Mouse (Mus musculus): Measurements from ENCODE around the gene Palm2. TPM values are rescaled to one million over a fixed set of nuclear protein-coding genes. Genes with fewer than 3 reads are reported as not detected.

Gene Palm2
- polyA plus RNA-seq, 1 experiment, result not detected

GRCm38 (mm10) chr4:57682944-57683343, 248.9 kb downstream of the Palm2 start:
- no peak for TF ChIP-seq POLR2A (IDR thresholded peaks at IDR 0.05; ENCODE audit: insufficient read depth, low read depth, low read length)
- TF ChIP-seq CTCF (IDR thresholded peaks at IDR 0.05; ENCODE audit: insufficient read depth, low read depth, low read length), result no peak
- Histone ChIP-seq H3K4me3 (ENCODE audit: insufficient read depth, low read depth, low read length) (no peak overlapping the region), H3K4me1 (ENCODE audit: control insufficient read depth, insufficient read depth, low read length) (peaks cover 9% of the 10 kb centered on the region; the same call in 1 of the 2 replicates), H3K27ac (ENCODE audit: insufficient read depth, low read depth, low read length) (no peak overlapping the region)
- 81% methylated on average over 11 of the region's 11 CpGs for WGBS

- no peak overlapping the region for H3K4me3 ChIP-seq (ENCODE audit: insufficient read depth, low read depth, low read length)
- peaks cover 5% of the 10 kb centered on the region; the same call in 1 of the 2 replicates for H3K4me1 ChIP-seq (ENCODE audit: control insufficient read depth, insufficient read depth, low read length)
- TF ChIP-seq POLR2A (IDR thresholded peaks at IDR 0.05; ENCODE audit: insufficient read depth, low read depth, low read length) (no peak), CTCF (IDR thresholded peaks at IDR 0.05; ENCODE audit: insufficient read depth, low read depth, low read length) (no peak)
- no peak overlapping the region for H3K27ac ChIP-seq (ENCODE audit: insufficient read depth, low read depth, low read length)
- 70% methylated on average over 12 of the region's 12 CpGs for WGBS
Measured at GRCm38 (mm10) chr4:57684676-57685215, 250.7 kb downstream of the Palm2 start.

- Histone ChIP-seq H3K4me3 (ENCODE audit: insufficient read depth, low read depth, low read length) (no peak overlapping the region), H3K4me1 (ENCODE audit: control insufficient read depth, insufficient read depth, low read length) (peaks cover 5% of the 10 kb centered on the region; the same call in 1 of the 2 replicates), H3K27ac (ENCODE audit: insufficient read depth, low read depth, low read length) (no peak overlapping the region)
- WGBS, result 82% methylated on average over 3 of the region's 3 CpGs
- TF ChIP-seq POLR2A (IDR thresholded peaks at IDR 0.05; ENCODE audit: insufficient read depth, low read depth, low read length), result no peak
- TF ChIP-seq CTCF (IDR thresholded peaks at IDR 0.05; ENCODE audit: insufficient read depth, low read depth, low read length), result no peak
Measured at GRCm38 (mm10) chr4:57686736-57687135, 252.7 kb downstream of the Palm2 start.

GRCm38 (mm10) chr4:57687583-57687982, 253.5 kb downstream of the Palm2 start:
- Histone ChIP-seq H3K27ac (ENCODE audit: insufficient read depth, low read depth, low read length) (no peak overlapping the region), H3K4me1 (ENCODE audit: control insufficient read depth, insufficient read depth, low read length) (peaks cover 4% of the 10 kb centered on the region; the same call in 1 of the 2 replicates), H3K4me3 (ENCODE audit: insufficient read depth, low read depth, low read length) (no peak overlapping the region)
- WGBS, result 84% methylated on average over 3 of the region's 3 CpGs
- no peak for TF ChIP-seq POLR2A (IDR thresholded peaks at IDR 0.05; ENCODE audit: insufficient read depth, low read depth, low read length)
- no peak for TF ChIP-seq CTCF (IDR thresholded peaks at IDR 0.05; ENCODE audit: insufficient read depth, low read depth, low read length)

- no peak for TF ChIP-seq CTCF (IDR thresholded peaks at IDR 0.05; ENCODE audit: insufficient read depth, low read depth, low read length)
- TF ChIP-seq POLR2A (IDR thresholded peaks at IDR 0.05; ENCODE audit: insufficient read depth, low read depth, low read length), result no peak
- Histone ChIP-seq H3K27ac (ENCODE audit: insufficient read depth, low read depth, low read length) (no peak overlapping the region), H3K4me1 (ENCODE audit: control insufficient read depth, insufficient read depth, low read length) (no peaks in the 10 kb centered on the region), H3K4me3 (ENCODE audit: insufficient read depth, low read depth, low read length) (no peak overlapping the region)
- WGBS, result 85% methylated on average over 9 of the region's 9 CpGs
Measured at GRCm38 (mm10) chr4:57688131-57688530, 254.1 kb downstream of the Palm2 start.

GRCm38 (mm10) chr4:57690001-57690400, 256.0 kb downstream of the Palm2 start:
- no peaks in the 10 kb centered on the region for H3K4me1 ChIP-seq (ENCODE audit: control insufficient read depth, insufficient read depth, low read length)
- 84% methylated on average over 6 of the region's 6 CpGs for WGBS

GRCm38 (mm10) chr4:57690805-57691204, 256.8 kb downstream of the Palm2 start:
- no peaks in the 10 kb centered on the region for H3K4me1 ChIP-seq (ENCODE audit: control insufficient read depth, insufficient read depth, low read length)
- no peak for TF ChIP-seq CTCF (IDR thresholded peaks at IDR 0.05; ENCODE audit: insufficient read depth, low read depth, low read length)
- TF ChIP-seq POLR2A (IDR thresholded peaks at IDR 0.05; ENCODE audit: insufficient read depth, low read depth, low read length), result no peak
- WGBS, result 44% methylated on average over 1 of the region's 1 CpGs
- H3K27ac ChIP-seq (ENCODE audit: insufficient read depth, low read depth, low read length), result no peak overlapping the region
- no peak overlapping the region for H3K4me3 ChIP-seq (ENCODE audit: insufficient read depth, low read depth, low read length)

More at GRCm38 (mm10) chr4:57690001-57690400, 256.0 kb downstream of the Palm2 start:
- no peak for TF ChIP-seq CTCF (IDR thresholded peaks at IDR 0.05; ENCODE audit: insufficient read depth, low read depth, low read length)
- no peak for TF ChIP-seq POLR2A (IDR thresholded peaks at IDR 0.05; ENCODE audit: insufficient read depth, low read depth, low read length)
- Histone ChIP-seq H3K27ac (ENCODE audit: insufficient read depth, low read depth, low read length) (no peak overlapping the region), H3K4me3 (ENCODE audit: insufficient read depth, low read depth, low read length) (no peak overlapping the region)

GRCm38 (mm10) chr4:57694356-57695136, 260.5 kb downstream of the Palm2 start:
- Histone ChIP-seq H3K4me3 (ENCODE audit: insufficient read depth, low read depth, low read length) (no peak overlapping the region), H3K27ac (ENCODE audit: insufficient read depth, low read depth, low read length) (no peak overlapping the region), H3K4me1 (ENCODE audit: control insufficient read depth, insufficient read depth, low read length) (no peaks in the 10 kb centered on the region)
- no peak for TF ChIP-seq POLR2A (IDR thresholded peaks at IDR 0.05; ENCODE audit: insufficient read depth, low read depth, low read length)
- TF ChIP-seq CTCF (IDR thresholded peaks at IDR 0.05; ENCODE audit: insufficient read depth, low read depth, low read length), result no peak
- 90% methylated on average over 5 of the region's 5 CpGs for WGBS

GRCm38 (mm10) chr4:57696955-57697354, 262.9 kb downstream of the Palm2 start:
- Histone ChIP-seq H3K4me1 (ENCODE audit: control insufficient read depth, insufficient read depth, low read length) (no peaks in the 10 kb centered on the region), H3K27ac (ENCODE audit: insufficient read depth, low read depth, low read length) (no peak overlapping the region), H3K4me3 (ENCODE audit: insufficient read depth, low read depth, low read length) (no peak overlapping the region)
- 93% methylated on average over 11 of the region's 11 CpGs for WGBS
- TF ChIP-seq POLR2A (IDR thresholded peaks at IDR 0.05; ENCODE audit: insufficient read depth, low read depth, low read length), result no peak
- no peak for TF ChIP-seq CTCF (IDR thresholded peaks at IDR 0.05; ENCODE audit: insufficient read depth, low read depth, low read length)

All from olfactory bulb, adult 2 months (tissue).